Mouse (Mus musculus): ENCODE results near the gene Hist3h2ba. TPM values are rescaled to one million over a fixed set of nuclear protein-coding genes. Genes with fewer than 3 reads are reported as not detected.

The Hist3h2ba gene
- total and polyA plus RNA-seq, 3 experiments: not detected

GRCm38 (mm10) chr11:58903511-58904409 is 45.0 kb upstream of the Hist3h2ba start, which contains the start of gene Zfp39:
Gene Zfp39, minus strand, starts transcription at chr11:58904225.
- peaks cover 5% of the 10 kb centered on the region for H3K27me3 ChIP-seq (replicated peaks)
- in situ Hi-C loops (cut with MboI; ENCODE audit: low pct_ligation_motif_present, low pct_unique_long_range_greater_than_20kb, low sequenced_read_pairs) (no loop called here), dilution Hi-C loops (cut with MboI; ENCODE audit: extremely low pct_ligation_motif_present, extremely low pct_unique_long_range_greater_than_20kb, low sequenced_read_pairs) (no loop called here)
- H3K4me3 ChIP-seq (replicated peaks in 1 of 3; ENCODE audit: low read depth in 2 of 3, low read length in 2 of 3, poor library complexity in 1 of 3): peak within 1 kb of the TSS; percentile 62 to 91 (median 82)
- DNase-seq (ENCODE audit: extremely low read depth): peak; percentile 95
- peak within 1 kb of the TSS; percentile 85 for H3K9ac ChIP-seq (ENCODE audit: insufficient read depth, low read depth)
- H3K36me3 ChIP-seq (replicated peaks in 1 of 2; ENCODE audit: control insufficient read depth in 1 of 2, insufficient read depth in 1 of 2, low read length in 1 of 2): peaks cover 17 to 32% of the 10 kb centered on the region in 2 experiments
- peak within 1 kb of the TSS; percentile 49 for H3K4me2 ChIP-seq (ENCODE audit: insufficient read depth, low read depth, poor library complexity, severe bottlenecking)
- peak within 1 kb of the TSS; percentile 16 for H3K27ac ChIP-seq (ENCODE audit: insufficient read depth, low read depth)
- peaks cover 9 to 32% of the 10 kb centered on the region in 2 experiments for H3K4me1 ChIP-seq (ENCODE audit: control insufficient read depth in 1 of 2, insufficient read depth in 2 of 2)
- no peaks in the 10 kb centered on the region for H3K9me3 ChIP-seq (replicated peaks; ENCODE audit: low read length)
- peaks cover 4% of the 10 kb centered on the region; the same call in 1 of the 2 replicates for H3K79me2 ChIP-seq (replicated peaks; ENCODE audit: control insufficient read depth, extremely low read depth, insufficient read depth, poor library complexity, severe bottlenecking)
- TF ChIP-seq RAD21 (IDR thresholded peaks at IDR 0.05; ENCODE audit: low read depth, low read length): no peak
- TF ChIP-seq CHD2 (IDR thresholded peaks at IDR 0.05; ENCODE audit: low read length): peak; percentile 92
- peak; percentile 82; the same call in 1 of the 2 replicates for TF ChIP-seq POLR2AphosphoS2 (IDR thresholded peaks at IDR 0.05; ENCODE audit: low read depth, low read length)
- TF ChIP-seq JUND (conservative IDR thresholded peaks at IDR 0.05; ENCODE audit: low read depth, low read length): no peak
- no peak for TF ChIP-seq ETS1 (conservative IDR thresholded peaks at IDR 0.05; ENCODE audit: low read depth, low read length)
- TF ChIP-seq HCFC1 (IDR thresholded peaks at IDR 0.05; ENCODE audit: low read depth, low read length): no peak; the same call in 1 of the 2 replicates
- TF ChIP-seq MAFK (IDR thresholded peaks at IDR 0.05; ENCODE audit: insufficient replicate concordance, low read length): no peak; the same call in 1 of the 2 replicates
- TF ChIP-seq IRF4 (IDR thresholded peaks at IDR 0.05; ENCODE audit: low read depth, low read length): 0 out of 2 replicates have a peak, but pooled peaks have one; percentile 53
- TF ChIP-seq UBTF (IDR thresholded peaks at IDR 0.05; ENCODE audit: low read depth, low read length): no peak
- TF ChIP-seq JUN (IDR thresholded peaks at IDR 0.05; ENCODE audit: insufficient read depth, low read depth, low read length): no peak
- TF ChIP-seq CHD1 (IDR thresholded peaks at IDR 0.05; ENCODE audit: low read depth, low read length): no peak
- peak; percentile 78 for TF ChIP-seq TCF12 (IDR thresholded peaks at IDR 0.05; ENCODE audit: low read depth, low read length)
- peak; percentile 96 for TF ChIP-seq POLR2A (IDR thresholded peaks at IDR 0.05; ENCODE audit: low read depth, low read length)
- TF ChIP-seq USF2 (conservative IDR thresholded peaks at IDR 0.05; ENCODE audit: low read depth, low read length): no peak
- no peak for TF ChIP-seq SMC3 (IDR thresholded peaks at IDR 0.05; ENCODE audit: low read depth, low read length)
- TF ChIP-seq EP300 (IDR thresholded peaks at IDR 0.05; ENCODE audit: low read length): no peak
- TF ChIP-seq KAT2A (IDR thresholded peaks at IDR 0.05; ENCODE audit: insufficient replicate concordance, low read length): 0 out of 2 replicates have a peak, but pooled peaks have one; percentile 22
- peak; percentile 82; the same call in 1 of the 2 replicates for TF ChIP-seq E2F4 (IDR thresholded peaks at IDR 0.05; ENCODE audit: insufficient replicate concordance, low read depth, low read length)
- TF ChIP-seq BHLHE40 (IDR thresholded peaks at IDR 0.05; ENCODE audit: low read depth, low read length): peak; percentile 65
- TF ChIP-seq CTCF (conservative IDR thresholded peaks at IDR 0.05 in 1 of 2, IDR thresholded peaks at IDR 0.05 in 1 of 2; ENCODE audit: low read depth in 2 of 2, low read length in 2 of 2): no peak
- 0 out of 2 replicates have a peak, but pooled peaks have one; percentile 40 for TF ChIP-seq MXI1 (IDR thresholded peaks at IDR 0.05; ENCODE audit: low read depth, low read length)
- TF ChIP-seq RCOR1 (conservative IDR thresholded peaks at IDR 0.05; ENCODE audit: low read depth, low read length): no peak; the same call in 1 of the 2 replicates
- TF ChIP-seq ZKSCAN1 (IDR thresholded peaks at IDR 0.05; ENCODE audit: borderline replicate concordance, low read depth, low read length): no peak
- TF ChIP-seq TBP (conservative IDR thresholded peaks at IDR 0.05; ENCODE audit: low read depth, low read length): peak; percentile 79
- TF ChIP-seq SIN3A (IDR thresholded peaks at IDR 0.05; ENCODE audit: low read length): no peak; the same call in 1 of the 2 replicates
- peak; percentile 43; the same call in 1 of the 2 replicates for TF ChIP-seq ELF1 (IDR thresholded peaks at IDR 0.05; ENCODE audit: low read depth, low read length)
- TF ChIP-seq NRF1 (IDR thresholded peaks at IDR 0.05; ENCODE audit: low read depth, low read length): peak; percentile 43
- no peak for TF ChIP-seq USF1 (IDR thresholded peaks at IDR 0.05; ENCODE audit: low read depth, low read length)
- TF ChIP-seq GABPA (IDR thresholded peaks at IDR 0.05; ENCODE audit: insufficient replicate concordance, low read depth, low read length): no peak
- peak; percentile 79 for TF ChIP-seq NELFE (IDR thresholded peaks at IDR 0.05; ENCODE audit: low read depth, low read length)
- peak; percentile 68 for TF ChIP-seq MAX (IDR thresholded peaks at IDR 0.05; ENCODE audit: low read length)
- no peak for TF ChIP-seq ZC3H11A (IDR thresholded peaks at IDR 0.05; ENCODE audit: low read depth, low read length)
- TF ChIP-seq MAZ (IDR thresholded peaks at IDR 0.05; ENCODE audit: low read depth, low read length): peak; percentile 78
- TF ChIP-seq MEF2A (IDR thresholded peaks at IDR 0.05; ENCODE audit: borderline replicate concordance, low read depth, low read length): 0 out of 2 replicates have a peak, but pooled peaks have one; percentile 30
- no peak for TF ChIP-seq ZNF384 (IDR thresholded peaks at IDR 0.05; ENCODE audit: low read depth, low read length)
- TF ChIP-seq MYC (IDR thresholded peaks at IDR 0.05; ENCODE audit: low read depth, low read length): 0 out of 2 replicates have a peak, but pooled peaks have one; percentile 79
- TF ChIP-seq PAX5 (IDR thresholded peaks at IDR 0.05; ENCODE audit: low read length): no peak

Data from CH12.LX (cell line).